Mouse (Mus musculus): ENCODE results near the gene Zfp933. TPM values are rescaled to one million over a fixed set of nuclear protein-coding genes. Genes with fewer than 3 reads are reported as not detected.
"Not testable (repeated sequence)": the region's sequence is repeated elsewhere in the genome, so short reads cannot be mapped to it uniquely, and the experiment has no call there.

The Zfp933 gene
- 10 to 100 TPM in 1 of 2 experiments, 1 to 10 TPM in 1; 9.1 to 12.6 TPM for total RNA-seq (2021)

- peak; percentile 65 for DNase-seq
Measured at GRCm38 (mm10) chr4:147847614-147848583, at the start of gene Zfp933. TSS of gene Zfp933 (minus strand) at chr4:147848366.

GRCm38 (mm10) chr4:147897348-147897747 lies 49.2 kb upstream of the Zfp933 start:
- DNase-seq, result peak; percentile 50

DNA sequence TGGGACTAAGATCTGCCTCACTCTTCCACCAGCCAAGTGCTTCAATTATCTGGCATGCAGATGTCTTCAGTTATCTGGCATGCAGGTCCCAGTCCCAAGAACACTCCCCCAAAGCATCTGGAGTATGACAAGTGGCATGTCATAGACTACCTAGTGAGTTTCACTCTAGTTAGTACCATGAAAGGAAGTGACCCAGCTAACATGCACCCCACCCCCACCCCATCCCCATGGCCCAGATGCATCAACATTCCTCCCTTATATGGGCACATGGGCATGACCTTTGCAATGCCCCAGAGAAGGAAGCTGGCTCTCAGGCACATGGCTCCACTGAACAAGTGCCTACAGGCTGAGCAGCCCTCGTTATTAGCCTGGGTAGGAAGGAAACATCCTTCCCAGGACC lies 48.2 kb upstream of the Zfp933 start:
- DNase-seq, result peak; percentile 49

DNA sequence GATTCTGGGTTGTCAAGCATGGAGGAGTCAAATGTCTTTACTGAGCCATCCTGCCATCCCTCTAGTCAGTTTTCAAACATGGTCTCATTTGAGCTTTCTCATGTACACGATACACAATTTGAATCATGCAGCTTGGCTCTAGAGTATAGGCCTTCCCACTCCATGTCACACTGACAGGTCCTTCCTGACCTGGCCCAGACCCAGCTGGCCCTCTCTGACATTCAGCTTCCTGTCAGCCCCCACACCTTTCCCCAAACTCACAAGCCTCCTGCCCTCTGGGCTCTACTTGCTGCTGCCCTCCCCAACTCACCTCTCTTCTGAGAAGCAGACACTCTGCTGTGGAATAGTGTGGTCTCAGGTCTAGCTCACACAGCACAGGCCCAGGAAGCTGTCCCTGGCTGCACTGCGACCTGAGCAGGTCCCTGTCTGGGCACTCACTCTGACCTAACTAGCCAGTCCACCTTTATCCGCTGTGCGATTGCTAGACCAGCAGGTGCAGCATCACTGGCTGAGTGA lies 47.7 kb upstream of the Zfp933 start:
- DNase-seq, result peak; percentile 64

- no peak for DNase-seq
Measured at GRCm38 (mm10) chr4:147890341-147890740, 42.2 kb upstream of the Zfp933 start.

- DNase-seq, result no peak
Measured at GRCm38 (mm10) chr4:147888237-147888636, 40.1 kb upstream of the Zfp933 start.

DNA sequence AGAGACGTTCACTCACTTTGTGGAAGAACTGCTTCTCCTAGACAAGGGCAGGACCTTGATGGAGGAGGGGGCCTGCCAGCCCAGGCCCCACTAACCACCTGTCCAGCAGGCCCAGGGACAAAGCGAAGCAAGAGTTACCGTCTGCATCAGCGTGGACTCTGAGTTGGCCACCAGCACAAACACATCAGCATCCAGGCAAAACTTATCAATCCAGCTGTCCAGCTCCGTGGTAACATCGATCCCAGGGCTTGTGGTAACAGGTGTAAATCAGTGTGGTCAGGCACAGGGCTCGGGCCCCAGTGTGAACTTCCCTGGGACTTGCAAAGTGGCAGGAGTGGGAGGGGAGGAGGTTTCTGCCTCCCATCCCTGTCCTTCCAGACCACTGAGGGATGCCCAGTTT lies 39.1 kb upstream of the Zfp933 start:
- DNase-seq, result no peak

GRCm38 (mm10) chr4:147886158-147886557 lies 38.0 kb upstream of the Zfp933 start:
- DNase-seq, result no peak

- DNase-seq, result no peak
Measured at GRCm38 (mm10) chr4:147884138-147884537, 36.0 kb upstream of the Zfp933 start.

GRCm38 (mm10) chr4:147883041-147883440 lies 34.9 kb upstream of the Zfp933 start:
- no peak for DNase-seq

- DNase-seq, result no peak
Measured at GRCm38 (mm10) chr4:147881792-147882191, 33.6 kb upstream of the Zfp933 start.

DNA sequence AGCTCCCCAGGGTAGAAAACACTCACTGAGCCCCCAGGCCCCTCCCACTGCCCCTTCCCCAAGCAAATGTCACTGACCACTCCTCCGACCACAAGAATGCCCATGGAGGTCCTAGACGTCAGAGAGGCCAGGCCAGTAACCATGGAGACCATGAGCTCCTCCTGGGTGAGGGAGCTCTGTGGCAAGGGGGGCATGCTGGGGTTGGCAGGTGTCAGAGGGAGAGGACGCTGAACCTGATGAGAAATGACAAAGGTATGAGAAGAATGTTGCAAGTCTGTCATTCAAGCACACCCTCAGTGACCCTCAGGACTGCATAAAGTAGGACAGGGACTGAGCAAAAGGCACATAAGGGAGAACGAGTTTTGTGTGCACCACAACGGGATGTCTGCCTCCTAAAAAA lies 31.7 kb upstream of the Zfp933 start:
- DNase-seq, result no peak

DNA sequence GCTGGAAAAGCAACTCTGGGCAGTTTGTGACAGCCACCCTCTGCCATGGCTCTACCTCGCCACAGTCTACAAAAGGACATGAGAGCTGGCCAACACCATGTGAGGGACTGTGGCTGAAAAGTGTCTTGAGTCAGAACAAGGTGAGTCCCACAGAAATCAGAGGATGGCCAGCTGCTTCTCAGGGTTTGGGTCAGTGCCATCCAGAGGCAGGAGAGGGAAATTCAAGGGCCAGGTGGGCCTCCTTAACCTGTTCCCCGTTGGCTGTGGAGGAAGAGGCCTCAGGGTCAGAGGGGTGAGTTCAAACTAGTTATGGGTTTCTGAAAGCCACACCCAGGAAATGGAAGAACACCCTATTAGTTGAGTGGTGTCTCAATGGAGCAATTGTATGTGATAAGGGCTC lies 31.3 kb upstream of the Zfp933 start:
- DNase-seq, result no peak

DNA sequence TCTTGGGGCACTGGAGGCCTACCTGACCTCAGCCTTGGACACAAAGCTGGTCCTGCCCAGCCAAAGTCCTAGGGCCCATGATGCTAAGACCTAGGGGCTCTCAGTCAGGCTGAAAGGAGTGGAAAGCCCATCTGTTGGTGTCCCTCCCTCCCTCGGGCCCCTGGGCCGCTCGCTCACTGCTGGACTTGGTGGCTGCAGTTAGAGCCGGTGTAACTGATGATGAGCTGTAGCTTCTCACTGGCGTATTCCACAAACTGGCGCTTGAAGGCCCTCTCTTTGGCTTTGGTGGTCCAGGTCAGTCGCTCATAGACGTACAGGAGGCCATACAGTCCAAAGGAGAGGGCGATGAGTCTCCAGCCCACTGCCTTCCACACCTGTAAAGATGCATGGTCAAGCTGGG lies 30.4 kb upstream of the Zfp933 start:
- no peak for DNase-seq

GRCm38 (mm10) chr4:147875852-147876575 lies 27.8 kb upstream of the Zfp933 start:
- no peak for DNase-seq

GRCm38 (mm10) chr4:147869238-147869637 lies 21.1 kb upstream of the Zfp933 start:
- no peak for DNase-seq

GRCm38 (mm10) chr4:147868450-147869031 lies 20.4 kb upstream of the Zfp933 start, which contains the start of the genes Miip and Fv1:
TSS of gene Miip (minus strand) at chr4:147868816.
TSS of gene Fv1 (plus strand) at chr4:147868979.
- DNase-seq, result peak; percentile 94

DNA sequence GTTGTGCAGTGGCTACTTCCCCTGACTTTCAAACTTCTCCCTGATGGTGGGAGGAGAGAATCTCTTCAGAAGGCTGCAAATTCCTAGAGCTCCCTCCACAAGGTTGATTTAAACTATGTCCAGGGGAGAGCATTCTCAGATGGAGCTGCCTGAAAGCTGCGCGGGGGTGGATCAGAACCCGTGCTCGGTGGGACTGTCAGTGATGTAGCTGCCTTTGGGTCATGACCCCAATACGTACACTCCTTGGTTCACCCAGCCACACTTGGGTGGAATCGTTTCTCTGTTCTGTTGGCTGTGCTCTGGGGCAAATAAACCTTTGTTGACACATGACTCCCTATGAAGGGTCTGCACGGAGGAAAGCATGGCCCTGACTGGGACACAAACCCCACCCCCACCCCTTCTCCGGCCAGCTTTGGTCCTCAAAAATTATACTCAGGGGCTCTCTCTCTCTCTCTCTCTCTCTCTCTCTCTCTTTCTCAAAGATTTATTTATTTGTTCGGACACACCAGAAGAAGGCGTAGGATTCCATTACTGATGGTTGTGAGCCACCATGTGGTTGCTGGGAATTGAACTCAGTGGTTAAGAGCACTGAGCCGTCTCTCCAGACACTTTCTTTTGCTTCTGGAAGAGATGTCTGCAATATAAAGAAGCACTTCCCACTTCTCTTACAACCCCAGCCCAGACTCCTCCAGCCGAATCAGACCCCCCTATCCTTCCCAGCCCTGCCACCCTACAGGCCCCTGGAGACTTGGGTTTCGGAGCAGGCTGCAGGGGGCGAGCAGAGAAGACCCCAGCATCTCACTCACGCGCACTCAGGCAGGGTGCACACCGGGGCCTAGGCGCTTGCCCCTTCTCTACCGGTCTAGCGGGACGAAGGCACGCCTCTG lies 19.6 kb upstream of the Zfp933 start:
- no peak for DNase-seq

DNA sequence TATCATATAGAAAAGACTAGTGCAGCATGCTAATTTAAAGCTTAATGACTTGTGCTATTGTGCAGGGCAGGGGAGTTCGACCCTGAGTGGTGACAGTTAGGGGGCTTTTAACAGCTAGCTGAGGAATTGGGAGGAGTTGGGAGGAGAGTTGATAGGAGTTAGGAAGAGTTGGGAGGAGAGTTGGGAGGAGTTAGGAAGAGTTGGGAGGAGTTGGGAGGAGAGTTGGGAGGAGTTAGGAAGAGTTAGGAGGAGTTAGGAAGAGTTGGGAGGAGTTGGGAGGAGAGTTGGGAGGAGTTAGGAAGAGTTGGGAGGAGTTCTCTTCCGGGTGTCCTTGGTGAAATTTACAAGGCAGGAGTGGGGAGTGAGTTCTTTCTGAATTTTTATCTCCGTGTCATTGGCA lies 18.6 kb upstream of the Zfp933 start:
- DNase-seq, result not testable (repeated sequence)

GRCm38 (mm10) chr4:147866056-147866455 lies 17.9 kb upstream of the Zfp933 start:
- DNase-seq, result no peak

DNA sequence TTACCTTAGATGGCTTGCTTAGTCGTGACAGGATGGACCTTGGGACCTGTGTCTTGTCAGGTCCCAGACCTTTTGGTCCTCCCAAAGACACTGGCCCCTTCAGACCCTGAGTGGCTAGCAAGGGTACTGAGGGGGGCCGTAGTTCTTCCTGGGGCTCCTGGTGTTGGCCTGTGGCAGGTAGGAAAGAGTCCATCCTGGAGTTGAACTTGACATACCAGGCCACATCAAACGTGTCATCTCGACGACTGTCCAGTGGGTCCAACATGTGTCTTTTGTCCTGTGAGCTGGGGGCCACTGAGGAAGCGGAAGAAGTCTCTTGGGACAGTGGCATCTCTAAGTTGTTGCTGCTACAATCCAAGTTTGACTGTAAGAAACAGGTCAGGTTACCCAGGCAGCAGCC lies 17.5 kb upstream of the Zfp933 start:
- no peak for DNase-seq

DNA sequence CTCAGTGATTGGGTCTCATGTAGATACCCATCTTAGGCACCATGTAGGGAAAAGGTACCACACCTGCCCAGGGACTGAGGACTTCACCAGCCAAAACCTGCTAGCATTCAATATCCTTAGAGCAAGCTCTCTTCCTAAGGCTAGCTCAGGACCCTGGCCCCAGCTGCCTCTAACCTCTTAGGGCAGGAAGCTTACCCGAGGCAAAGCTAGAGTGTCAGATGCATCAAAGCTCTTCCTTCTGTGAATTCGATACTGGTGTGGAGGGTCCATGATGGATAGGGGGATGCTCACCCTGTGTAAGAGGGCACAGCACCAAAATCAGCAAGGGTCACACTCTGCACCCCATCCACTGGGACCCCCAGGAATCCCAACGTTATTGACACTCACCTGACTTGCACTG lies 13.9 kb upstream of the Zfp933 start:
- no peak for DNase-seq
